Mouse (Mus musculus): Measurements from ENCODE around the gene Gjb4. TPM values are rescaled to one million over a fixed set of nuclear protein-coding genes. Genes with fewer than 3 reads are reported as not detected.

Gene Gjb4
- total RNA-seq (2014; rRNA removed) (not detected in 2 replicates), polyA plus RNA-seq (2015; fragmentation: Nextera tagmentation; extraction: Ambion mirVana) (not detected in 2 replicates)

DNA sequence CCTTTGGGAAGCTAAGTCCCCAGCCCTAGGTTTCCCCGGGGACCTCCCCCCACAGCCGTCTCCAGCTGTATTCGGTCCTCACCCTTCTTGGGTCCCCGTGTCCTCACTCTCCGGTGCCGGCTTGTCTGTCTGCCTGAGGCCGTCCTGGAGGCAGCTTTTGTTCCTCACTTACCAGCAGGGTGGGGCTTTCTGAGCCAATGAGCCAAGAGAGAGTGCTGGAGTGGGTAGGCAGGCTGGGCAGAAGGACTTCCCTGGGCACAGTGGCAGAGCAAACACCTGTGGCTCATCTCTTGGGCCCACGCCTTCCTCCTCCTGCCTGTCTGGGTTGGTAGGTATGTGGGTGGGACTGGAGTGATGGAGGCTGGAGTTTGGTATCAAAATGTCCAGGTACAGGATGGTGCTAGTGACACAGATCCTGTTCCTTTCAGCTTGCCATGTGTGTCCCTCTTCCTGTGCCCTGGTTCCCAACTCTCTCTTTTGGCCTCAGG is at the start of gene Gjb4:
TSS of gene Gjb4 (minus strand) at position 131 of the 488 bp plus-strand sequence.
- Histone ChIP-seq H3K27ac (ENCODE audit: low read depth, low read length) (no peak within 1 kb of the TSS), H3K4me1 (ENCODE audit: insufficient read depth) (no peaks in the 10 kb centered on the region), H3K9ac (no peak within 1 kb of the TSS), H3K4me2 (ENCODE audit: low read depth) (no peak within 1 kb of the TSS), H3K36me3 (ENCODE audit: insufficient read depth) (no peaks in the 10 kb centered on the region), H3K9me3 (ENCODE audit: low read length) (no peaks in the 10 kb centered on the region), H3K27me3 (ENCODE audit: insufficient read depth, low read length) (no peaks in the 10 kb centered on the region), H3K4me3 (ENCODE audit: low read depth, low read length) (no peak within 1 kb of the TSS)
- DNase-seq (no peak), ATAC-seq (no peak)
- 32% methylated on average over 8 of the region's 8 CpGs for WGBS
- TF ChIP-seq CTCF (IDR thresholded peaks at IDR 0.05; ENCODE audit: low read depth) = no peak

DNA sequence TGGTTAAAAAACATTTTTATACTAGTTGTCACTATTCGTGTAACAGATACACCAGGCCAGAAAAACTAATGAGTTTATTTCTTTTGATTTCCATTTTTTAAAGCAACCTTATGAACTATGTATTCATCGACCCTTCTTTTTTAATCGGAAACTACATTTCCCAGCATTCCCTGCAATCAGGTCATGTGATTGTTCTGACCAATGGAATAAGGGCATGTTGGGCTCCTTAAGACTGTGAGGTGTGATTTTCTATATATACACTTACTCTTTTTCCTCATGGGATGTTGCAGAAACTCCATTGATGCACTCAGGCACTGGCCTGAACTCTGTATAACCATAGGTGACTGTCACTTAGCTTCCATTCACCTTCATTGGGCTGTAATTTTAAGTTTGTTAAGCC is 48.7 kb upstream of the Gjb4 start:
- no peak overlapping the region for H3K4me2 ChIP-seq (ENCODE audit: low read depth)
- no peaks in the 10 kb centered on the region for H3K4me1 ChIP-seq (ENCODE audit: insufficient read depth)
- H3K9ac ChIP-seq = no peak overlapping the region
- no peaks in the 10 kb centered on the region for H3K9me3 ChIP-seq (ENCODE audit: low read length)
- H3K27ac ChIP-seq (ENCODE audit: low read depth, low read length) = no peak overlapping the region
- WGBS = 57% methylated on average over 3 of the region's 3 CpGs
- TF ChIP-seq CTCF (IDR thresholded peaks at IDR 0.05; ENCODE audit: low read depth) = no peak
- DNase-seq = peak; percentile 59
- H3K36me3 ChIP-seq (ENCODE audit: insufficient read depth) = no peaks in the 10 kb centered on the region
- peak; percentile 68; the same call in 1 of the 2 replicates for ATAC-seq
- H3K4me3 ChIP-seq (ENCODE audit: low read depth, low read length) = no peak overlapping the region
- no peaks in the 10 kb centered on the region for H3K27me3 ChIP-seq (ENCODE audit: insufficient read depth, low read length)

DNA sequence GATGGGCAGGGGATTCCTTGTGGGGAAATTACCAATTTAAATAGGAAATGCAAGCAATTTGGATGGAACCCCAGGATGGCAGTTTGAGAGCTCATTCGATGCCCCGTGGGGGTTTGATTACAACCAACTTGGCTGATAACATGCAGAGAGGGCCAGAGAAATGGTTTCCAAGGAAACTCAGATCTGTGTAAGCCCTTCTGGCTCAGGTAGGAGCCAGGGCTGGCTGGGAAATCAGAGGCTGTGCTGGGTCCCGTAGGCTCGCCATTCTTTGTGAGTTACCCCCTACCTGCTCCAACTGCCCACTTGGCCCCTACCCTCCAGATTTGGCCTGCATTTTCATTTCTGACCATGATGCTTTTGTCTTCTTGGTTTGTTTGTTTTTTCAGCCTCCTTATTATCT is 48.3 kb upstream of the Gjb4 start:
- H3K4me1 ChIP-seq (ENCODE audit: insufficient read depth) = no peaks in the 10 kb centered on the region
- peak; percentile 72; the same call in 1 of the 2 replicates for ATAC-seq
- H3K9me3 ChIP-seq (ENCODE audit: low read length) = no peaks in the 10 kb centered on the region
- WGBS = 44% methylated on average over 4 of the region's 4 CpGs
- no peak overlapping the region for H3K4me3 ChIP-seq (ENCODE audit: low read depth, low read length)
- H3K27me3 ChIP-seq (ENCODE audit: insufficient read depth, low read length) = no peaks in the 10 kb centered on the region
- H3K9ac ChIP-seq = no peak overlapping the region
- H3K36me3 ChIP-seq (ENCODE audit: insufficient read depth) = no peaks in the 10 kb centered on the region
- H3K4me2 ChIP-seq (ENCODE audit: low read depth) = no peak overlapping the region
- TF ChIP-seq CTCF (IDR thresholded peaks at IDR 0.05; ENCODE audit: low read depth) = no peak
- no peak overlapping the region for H3K27ac ChIP-seq (ENCODE audit: low read depth, low read length)
- peak; percentile 60 for DNase-seq

DNA sequence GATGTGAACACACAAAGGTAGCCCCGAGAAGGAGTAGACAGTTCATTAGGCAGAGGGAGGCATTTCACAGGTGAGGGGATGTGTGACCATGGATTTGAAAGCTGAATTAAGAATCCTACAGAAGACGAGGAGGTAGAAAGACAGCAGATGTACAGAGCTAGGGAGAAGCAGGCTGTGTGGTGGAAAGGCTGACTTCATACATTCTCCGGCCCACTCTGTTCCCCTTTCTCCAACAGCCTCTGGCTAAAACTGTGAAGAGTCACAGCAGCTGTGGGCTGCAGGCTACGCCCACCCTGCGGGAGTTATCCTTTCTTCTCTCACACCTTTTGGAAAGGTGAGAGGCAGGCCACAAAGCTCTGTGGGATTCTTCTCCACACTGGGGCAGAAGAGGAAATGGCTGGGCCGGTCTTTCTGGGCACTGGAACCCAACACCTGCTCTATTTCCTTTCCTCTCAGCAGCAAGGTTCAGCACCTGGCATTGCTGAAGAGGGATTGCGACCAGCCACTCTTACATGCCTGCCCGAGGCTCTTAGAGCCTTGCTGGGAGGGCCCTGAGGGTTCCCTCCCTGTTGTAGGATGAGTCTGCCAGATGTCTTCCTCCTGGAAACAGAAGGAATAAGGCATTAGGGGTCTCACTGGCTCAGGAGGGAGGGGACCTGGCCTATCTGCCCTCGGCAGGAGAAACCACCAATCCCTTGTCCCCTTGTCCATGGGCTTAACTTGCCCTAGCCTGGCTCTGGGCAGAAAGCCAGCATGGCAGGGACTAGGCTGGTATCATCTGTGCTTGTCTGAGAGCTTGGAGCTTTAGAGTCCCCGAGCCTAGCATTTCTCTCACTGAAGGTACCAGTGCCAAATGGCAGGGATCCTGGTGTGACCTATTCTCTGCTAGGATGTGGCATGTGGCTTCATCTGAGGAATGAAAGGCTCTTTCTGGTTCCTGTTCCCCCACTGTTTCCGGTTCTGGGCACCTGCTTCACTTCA is 46.6 kb upstream of the Gjb4 start:
- H3K9ac ChIP-seq = no peak overlapping the region
- DNase-seq = no peak
- WGBS = 66% methylated on average over 11 of the region's 11 CpGs
- H3K27ac ChIP-seq (ENCODE audit: low read depth, low read length) = no peak overlapping the region
- no peaks in the 10 kb centered on the region for H3K27me3 ChIP-seq (ENCODE audit: insufficient read depth, low read length)
- no peak for TF ChIP-seq CTCF (IDR thresholded peaks at IDR 0.05; ENCODE audit: low read depth)
- no peaks in the 10 kb centered on the region for H3K4me1 ChIP-seq (ENCODE audit: insufficient read depth)
- peak; percentile 44 for ATAC-seq
- no peaks in the 10 kb centered on the region for H3K36me3 ChIP-seq (ENCODE audit: insufficient read depth)
- H3K4me2 ChIP-seq (ENCODE audit: low read depth) = no peak overlapping the region
- H3K9me3 ChIP-seq (ENCODE audit: low read length) = no peaks in the 10 kb centered on the region
- no peak overlapping the region for H3K4me3 ChIP-seq (ENCODE audit: low read depth, low read length)

DNA sequence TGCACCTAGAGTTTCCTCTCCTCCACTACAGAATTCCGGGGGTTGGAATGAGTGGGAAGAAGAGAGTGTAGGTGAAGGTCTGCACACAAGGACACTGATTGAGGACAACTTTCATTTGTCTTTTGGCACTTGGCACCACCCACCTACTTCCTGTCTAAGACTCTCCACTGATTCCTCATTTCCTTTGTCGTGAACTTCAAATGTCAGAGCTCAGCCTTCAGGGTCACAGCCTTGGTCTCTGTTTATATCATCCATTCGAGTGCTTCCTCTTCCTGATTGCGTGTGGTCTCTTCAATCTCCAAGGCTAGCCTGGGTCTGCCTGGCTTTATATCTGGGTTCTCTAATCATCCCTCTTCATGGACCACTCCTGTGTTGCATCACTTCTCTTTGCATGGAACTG is 41.7 kb upstream of the Gjb4 start:
- no peak for TF ChIP-seq CTCF (IDR thresholded peaks at IDR 0.05; ENCODE audit: low read depth)
- Histone ChIP-seq H3K27me3 (ENCODE audit: insufficient read depth, low read length) (no peaks in the 10 kb centered on the region), H3K36me3 (ENCODE audit: insufficient read depth) (no peaks in the 10 kb centered on the region), H3K27ac (ENCODE audit: low read depth, low read length) (no peak overlapping the region), H3K9me3 (ENCODE audit: low read length) (no peaks in the 10 kb centered on the region), H3K4me3 (ENCODE audit: low read depth, low read length) (no peak overlapping the region), H3K4me1 (ENCODE audit: insufficient read depth) (no peaks in the 10 kb centered on the region), H3K4me2 (ENCODE audit: low read depth) (no peak overlapping the region), H3K9ac (no peak overlapping the region)
- 88% methylated on average over 4 of the region's 4 CpGs for WGBS
- ATAC-seq = no peak
- DNase-seq = no peak

- Histone ChIP-seq H3K27me3 (ENCODE audit: insufficient read depth, low read length) (no peaks in the 10 kb centered on the region), H3K9ac (peak overlapping the region; percentile 10; the same call in 1 of the 2 replicates), H3K4me1 (ENCODE audit: insufficient read depth) (0 out of 2 replicates have a peak, but pooled peaks cover 9% of the 10 kb centered on the region), H3K36me3 (ENCODE audit: insufficient read depth) (no peaks in the 10 kb centered on the region), H3K9me3 (ENCODE audit: low read length) (no peaks in the 10 kb centered on the region), H3K27ac (ENCODE audit: low read depth, low read length) (no peak overlapping the region), H3K4me2 (ENCODE audit: low read depth) (peak overlapping the region; percentile 15; the same call in 1 of the 2 replicates), H3K4me3 (ENCODE audit: low read depth, low read length) (no peak overlapping the region)
- peak; percentile 55 for ATAC-seq
- DNase-seq = peak; percentile 54
- 14% methylated on average over 13 of the region's 13 CpGs for WGBS
- no peak for TF ChIP-seq CTCF (IDR thresholded peaks at IDR 0.05; ENCODE audit: low read depth)
Measured at GRCm38 (mm10) chr4:127389645-127390044, 35.8 kb upstream of the Gjb4 start.

DNA sequence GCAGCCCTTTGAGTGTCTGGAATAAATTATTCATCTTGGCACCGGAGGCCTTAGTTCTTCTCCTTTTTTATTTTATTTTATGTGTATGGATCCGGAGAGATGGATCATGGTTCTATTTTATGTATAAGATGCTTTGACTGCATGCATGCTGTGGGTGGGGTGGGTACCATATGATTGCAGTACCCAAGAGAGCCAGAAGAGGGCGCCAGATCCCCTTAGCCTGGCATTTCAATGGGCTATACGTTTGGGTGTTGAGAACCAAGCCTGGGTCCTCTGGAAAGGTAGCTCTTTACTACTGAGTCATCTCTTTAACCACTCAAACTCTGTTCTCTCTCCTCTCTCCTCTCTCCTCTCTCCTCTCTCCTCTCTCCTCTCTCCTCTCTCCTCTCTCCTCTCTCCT is 23.5 kb upstream of the Gjb4 start:
- no peaks in the 10 kb centered on the region for H3K4me1 ChIP-seq (ENCODE audit: insufficient read depth)
- H3K27ac ChIP-seq (ENCODE audit: low read depth, low read length) = no peak overlapping the region
- H3K27me3 ChIP-seq (ENCODE audit: insufficient read depth, low read length) = no peaks in the 10 kb centered on the region
- H3K36me3 ChIP-seq (ENCODE audit: insufficient read depth) = no peaks in the 10 kb centered on the region
- TF ChIP-seq CTCF (IDR thresholded peaks at IDR 0.05; ENCODE audit: low read depth) = peak; percentile 54
- H3K4me2 ChIP-seq (ENCODE audit: low read depth) = no peak overlapping the region
- 36% methylated on average over 4 of the region's 4 CpGs for WGBS
- no peak for ATAC-seq
- H3K9me3 ChIP-seq (ENCODE audit: low read length) = no peaks in the 10 kb centered on the region
- H3K9ac ChIP-seq = no peak overlapping the region
- no peak for DNase-seq
- H3K4me3 ChIP-seq (ENCODE audit: low read depth, low read length) = no peak overlapping the region
